In the genomic region with DNA sequence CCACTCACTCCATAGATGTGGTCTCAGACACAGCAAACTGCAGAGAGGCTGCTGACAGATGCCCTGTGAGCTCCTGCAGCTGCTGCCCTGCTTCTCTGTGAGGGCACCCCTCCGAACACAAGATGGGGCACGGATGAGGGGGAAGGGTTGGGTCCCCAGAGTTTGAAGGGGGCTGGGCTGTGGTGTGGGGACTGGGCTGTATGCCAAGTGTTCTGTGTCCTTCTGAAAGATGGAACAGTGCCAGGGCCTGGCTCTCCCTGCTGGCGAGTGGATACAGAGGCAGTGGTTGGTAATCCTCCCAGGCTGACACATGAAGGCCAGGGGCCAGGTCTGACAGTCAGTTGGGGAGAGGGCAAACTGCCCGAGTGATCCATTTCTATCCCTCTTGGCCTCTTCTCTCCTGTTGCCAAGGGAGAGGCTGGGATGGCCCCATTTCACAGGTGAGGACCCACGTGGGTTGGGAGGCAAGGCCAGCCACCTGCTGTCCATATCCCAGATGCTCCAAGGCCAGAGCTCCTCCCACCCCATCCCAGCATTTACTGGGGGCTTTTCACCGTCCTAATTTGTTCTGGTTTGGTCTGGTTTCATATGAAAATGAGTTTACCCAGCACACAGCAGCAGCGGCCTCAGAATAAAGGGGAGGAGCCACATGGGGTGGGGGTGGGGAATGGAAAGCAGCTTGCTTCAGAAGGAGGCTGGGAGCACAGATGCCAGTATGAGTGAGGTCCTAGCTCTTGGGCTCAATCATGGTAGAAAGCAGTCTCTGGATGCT, we compare ENCODE assay signal across 8 mouse cellular contexts.
DNase-seq lines count a peak whose midpoint lies in the region; ATAC-seq lines count a peak whose summit lies in the region.

No protein-coding gene starts in this region.

- 26% methylated on average over 7 of the region's 7 CpGs for WGBS in heart, embryonic 13.5 days
- WGBS in embryonic facial prominence, embryonic 13.5 days, result 32% methylated on average over 7 of the region's 7 CpGs
- 40% methylated on average over 7 of the region's 7 CpGs for WGBS in liver, embryonic 12.5 days (ENCODE audit: insufficient replicate concordance)

- ATAC-seq in heart, embryonic 13.5 days (ENCODE audit: extremely low read depth, insufficient number of reproducible peaks, low FRiP score, low TSS enrichment), result peak; percentile 39; the same call in 1 of the 2 replicates
- ATAC-seq in embryonic facial prominence, embryonic 13.5 days (ENCODE audit: insufficient number of reproducible peaks, insufficient read depth, low FRiP score, low TSS enrichment, low read depth), result peak; percentile 50
- no peak for ATAC-seq in liver, embryonic 12.5 days

- peaks cover 39% of the 10 kb centered on the region for H3K4me1 ChIP-seq in heart, embryonic 13.5 days
- H3K4me1 ChIP-seq in embryonic facial prominence, embryonic 13.5 days, result peaks cover 33% of the 10 kb centered on the region
- H3K4me1 ChIP-seq in liver, embryonic 12.5 days, result no peaks in the 10 kb centered on the region

- H3K27me3 ChIP-seq in heart, embryonic 13.5 days (replicated peaks), result no peaks in the 10 kb centered on the region
- H3K27me3 ChIP-seq in embryonic facial prominence, embryonic 13.5 days, result no peaks in the 10 kb centered on the region
- H3K27me3 ChIP-seq in liver, embryonic 12.5 days (replicated peaks), result no peaks in the 10 kb centered on the region

- no peaks in the 10 kb centered on the region; the same call in 1 of the 2 replicates for H3K9me3 ChIP-seq in heart, embryonic 13.5 days
- no peaks in the 10 kb centered on the region for H3K9me3 ChIP-seq in embryonic facial prominence, embryonic 13.5 days
- H3K9me3 ChIP-seq in liver, embryonic 12.5 days (replicated peaks), result no peaks in the 10 kb centered on the region

- H3K4me3 ChIP-seq in heart, embryonic 13.5 days, result no peak overlapping the region
- H3K4me3 ChIP-seq in embryonic facial prominence, embryonic 13.5 days, result no peak overlapping the region
- no peak overlapping the region for H3K4me3 ChIP-seq in liver, embryonic 12.5 days

- no peak for DNase-seq in heart, adult 11 months
- peak; percentile 33 for DNase-seq in ES-CJ7 (ENCODE audit: low read depth, low spot score)
- peak; percentile 19 for DNase-seq in lung, postnatal 36 days
- no peak for DNase-seq in frontal cortex, postnatal 25 days (ENCODE audit: low spot score in 2 of 2)
- no peak for DNase-seq in kidney, postnatal 36 days

- H3K36me3 ChIP-seq in heart, embryonic 13.5 days, result no peaks in the 10 kb centered on the region
- no peaks in the 10 kb centered on the region for H3K36me3 ChIP-seq in embryonic facial prominence, embryonic 13.5 days
- no peaks in the 10 kb centered on the region for H3K36me3 ChIP-seq in liver, embryonic 12.5 days

- no peak overlapping the region for H3K4me2 ChIP-seq in heart, embryonic 13.5 days
- no peak overlapping the region for H3K4me2 ChIP-seq in embryonic facial prominence, embryonic 13.5 days
- H3K4me2 ChIP-seq in liver, embryonic 12.5 days, result no peak overlapping the region

- no peak overlapping the region for H3K9ac ChIP-seq in heart, embryonic 13.5 days
- no peak overlapping the region for H3K9ac ChIP-seq in embryonic facial prominence, embryonic 13.5 days
- no peak overlapping the region for H3K9ac ChIP-seq in liver, embryonic 12.5 days

- peak overlapping the region; percentile 63 for H3K27ac ChIP-seq in heart, embryonic 13.5 days (replicated peaks)
- H3K27ac ChIP-seq in embryonic facial prominence, embryonic 13.5 days, result no peak overlapping the region
- no peak overlapping the region for H3K27ac ChIP-seq in liver, embryonic 12.5 days

Comparison
In these comparisons a context has a peak if more than half of its experiments do, and no peak if none do; other contexts are left out.
1. DNase-seq: peak in ES-CJ7 (single experiment) and lung, postnatal 36 days (single experiment); none in heart, adult 11 months (single experiment), frontal cortex, postnatal 25 days (0 of 2) and kidney, postnatal 36 days (0 of 2).